8 mouse cellular contexts compared by ENCODE assay signal in genomic region chr2:38691542-38691941, GRCm38 (mm10). TPM values are rescaled to one million over a fixed set of nuclear protein-coding genes. Genes with fewer than 3 reads are reported as not detected.
DNase-seq lines count a peak whose midpoint lies in the region; ATAC-seq and TF ChIP-seq lines count a peak whose summit lies in the region.

No protein-coding gene starts in this region.

- no peak overlapping the region for H3K27ac ChIP-seq in forebrain, embryonic 11.5 days (ENCODE audit: low read depth, low read length)
- H3K27ac ChIP-seq in forebrain, embryonic 15.5 days (replicated peaks) = no peak overlapping the region
- H3K27ac ChIP-seq in neural tube, embryonic 15.5 days (replicated peaks) = no peak overlapping the region
- no peak overlapping the region for H3K27ac ChIP-seq in kidney, adult 2 months (ENCODE audit: insufficient read depth, low read depth, low read length)

- TF ChIP-seq POLR2A in kidney, adult 2 months (IDR thresholded peaks at IDR 0.05; ENCODE audit: low read depth, low read length) = no peak

- peak; percentile 77 for DNase-seq in forebrain, embryonic 11.5 days (ENCODE audit: low spot score)
- DNase-seq in neural tube, embryonic 10.5 days (ENCODE audit: extremely low spot score, low spot score) = peak; percentile 35
- peak; percentile 26 for DNase-seq in cerebellum, adult 11 months
- DNase-seq in kidney, adult 2 months = peak; percentile 52
- DNase-seq in naive thymus-derived CD4-positive, alpha-beta T cell, adult 2 months (ENCODE audit: low read depth) = peak; percentile 22
- DNase-seq in ovary, postnatal 14 days (ENCODE audit: low spot score) = no peak

- no peaks in the 10 kb centered on the region for H3K9me3 ChIP-seq in forebrain, embryonic 11.5 days (ENCODE audit: control insufficient read depth, low read length)
- no peaks in the 10 kb centered on the region for H3K9me3 ChIP-seq in forebrain, embryonic 15.5 days
- H3K9me3 ChIP-seq in neural tube, embryonic 15.5 days (replicated peaks) = no peaks in the 10 kb centered on the region

- no peak overlapping the region for H3K4me3 ChIP-seq in forebrain, embryonic 11.5 days (ENCODE audit: low read depth, low read length)
- no peak overlapping the region for H3K4me3 ChIP-seq in forebrain, embryonic 15.5 days
- no peak overlapping the region for H3K4me3 ChIP-seq in neural tube, embryonic 15.5 days (replicated peaks)
- no peak overlapping the region for H3K4me3 ChIP-seq in kidney, adult 2 months (ENCODE audit: insufficient read depth, low read depth, low read length)

- TF ChIP-seq CTCF in kidney, adult 2 months (conservative IDR thresholded peaks at IDR 0.05; ENCODE audit: insufficient read depth, insufficient read length, low read depth, low read length) = peak; percentile 75

- H3K9ac ChIP-seq in forebrain, embryonic 11.5 days (ENCODE audit: low read length) = no peak overlapping the region
- no peak overlapping the region for H3K9ac ChIP-seq in forebrain, embryonic 15.5 days (replicated peaks)
- no peak overlapping the region for H3K9ac ChIP-seq in neural tube, embryonic 15.5 days (replicated peaks)

- H3K27me3 ChIP-seq in forebrain, embryonic 11.5 days (ENCODE audit: control insufficient read depth, insufficient read depth, low read length) = peaks cover 54% of the 10 kb centered on the region
- peaks cover 33% of the 10 kb centered on the region for H3K27me3 ChIP-seq in forebrain, embryonic 15.5 days
- H3K27me3 ChIP-seq in neural tube, embryonic 15.5 days (replicated peaks) = 0 out of 2 replicates have a peak, but pooled peaks cover 5% of the 10 kb centered on the region
- no peaks in the 10 kb centered on the region for H3K27me3 ChIP-seq in kidney, adult 2 months (replicated peaks; ENCODE audit: control insufficient read depth, insufficient read depth, low read length)

- H3K4me2 ChIP-seq in forebrain, embryonic 11.5 days (ENCODE audit: low read depth, low read length, severe bottlenecking) = no peak overlapping the region
- H3K4me2 ChIP-seq in forebrain, embryonic 15.5 days (replicated peaks) = no peak overlapping the region
- no peak overlapping the region for H3K4me2 ChIP-seq in neural tube, embryonic 15.5 days

- 18% methylated on average over 8 of the region's 8 CpGs for WGBS in forebrain, embryonic 11.5 days
- 21% methylated on average over 8 of the region's 8 CpGs for WGBS in forebrain, embryonic 15.5 days
- 23% methylated on average over 8 of the region's 8 CpGs for WGBS in neural tube, embryonic 15.5 days
- WGBS in kidney, adult 2 months = 17% methylated on average over 8 of the region's 8 CpGs

- no peaks in the 10 kb centered on the region for H3K36me3 ChIP-seq in forebrain, embryonic 11.5 days (ENCODE audit: control insufficient read depth, insufficient read depth, low read length)
- no peaks in the 10 kb centered on the region for H3K36me3 ChIP-seq in forebrain, embryonic 15.5 days
- H3K36me3 ChIP-seq in neural tube, embryonic 15.5 days = no peaks in the 10 kb centered on the region
- H3K36me3 ChIP-seq in kidney, adult 2 months (ENCODE audit: control insufficient read depth, insufficient read depth, low read length) = no peaks in the 10 kb centered on the region

- ATAC-seq in forebrain, embryonic 11.5 days (replicated peaks; ENCODE audit: low FRiP score) = no peak
- no peak for ATAC-seq in forebrain, embryonic 15.5 days (replicated peaks)
- ATAC-seq in neural tube, embryonic 15.5 days (ENCODE audit: low FRiP score) = no peak

- H3K4me1 ChIP-seq in forebrain, embryonic 11.5 days (replicated peaks; ENCODE audit: control insufficient read depth, insufficient read depth, low read length) = peaks cover 22% of the 10 kb centered on the region
- peaks cover 15% of the 10 kb centered on the region for H3K4me1 ChIP-seq in forebrain, embryonic 15.5 days
- peaks cover 14% of the 10 kb centered on the region for H3K4me1 ChIP-seq in neural tube, embryonic 15.5 days
- no peaks in the 10 kb centered on the region for H3K4me1 ChIP-seq in kidney, adult 2 months (ENCODE audit: control insufficient read depth, insufficient read depth, low read length)

RNA-seq across cellular contexts. Expression of gene Nr5a1, which starts 22.8 kb away (rescaled TPM):
- 0.27 and 0.40 TPM in 2 replicates for polyA plus RNA-seq in forebrain, embryonic 11.5 days (2014; fragmentation: Nextera tagmentation; extraction: Ambion mirVana)
- polyA plus RNA-seq in forebrain, embryonic 15.5 days (2015; fragmentation: Nextera tagmentation; extraction: Ambion mirVana) = 0.32 and 2.3 TPM in 2 replicates
- polyA plus RNA-seq in neural tube, embryonic 15.5 days (2015; fragmentation: Nextera tagmentation; extraction: Ambion mirVana) = 0.05 and 0.10 TPM in 2 replicates
- polyA plus RNA-seq in kidney, adult 2 months (2012; rRNA removed) = 0.03 and 1.6 TPM in 2 replicates

RNA-seq across cellular contexts. Expression of gene Psmb7, which starts 47.7 kb away (rescaled TPM):
- 333 and 341 TPM in 2 replicates for polyA plus RNA-seq in forebrain, embryonic 11.5 days (2014; fragmentation: Nextera tagmentation; extraction: Ambion mirVana)
- polyA plus RNA-seq in forebrain, embryonic 15.5 days (2015; fragmentation: Nextera tagmentation; extraction: Ambion mirVana) = 302 and 304 TPM in 2 replicates
- polyA plus RNA-seq in neural tube, embryonic 15.5 days (2015; fragmentation: Nextera tagmentation; extraction: Ambion mirVana) = 283 and 284 TPM in 2 replicates
- 97.9 and 136 TPM in 2 replicates for polyA plus RNA-seq in kidney, adult 2 months (2012; rRNA removed)
